In the genomic region with DNA sequence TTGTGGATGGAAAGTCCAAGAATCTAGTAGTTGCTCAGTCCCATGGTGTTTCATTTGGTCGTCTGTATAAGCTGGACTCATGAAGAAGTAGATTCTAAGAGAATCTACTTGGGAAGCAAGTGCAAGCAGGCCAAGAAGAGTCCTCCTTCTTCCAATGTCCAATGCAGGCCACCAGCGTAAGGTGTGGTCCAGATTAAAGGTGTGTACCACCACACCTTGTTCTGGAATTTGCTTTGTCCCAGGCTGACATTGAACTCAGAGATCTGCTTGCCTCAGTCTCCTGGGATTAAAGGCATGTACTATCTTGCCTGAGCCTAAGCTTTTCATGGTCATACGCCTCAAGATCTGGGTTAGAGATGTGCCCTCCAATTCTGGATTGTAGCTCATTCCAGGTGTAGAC, we compare ENCODE assay signal across 27 mouse cellular contexts. TPM values are rescaled to one million over a fixed set of nuclear protein-coding genes. Genes with fewer than 3 reads are reported as not detected.
DNase-seq lines count a peak whose midpoint lies in the region; ATAC-seq and TF ChIP-seq lines count a peak whose summit lies in the region.
"Had no signal": no experiment of that assay in that cellular context is flagged by ENCODE, and none has a peak within 500 bp of the region (broad histone marks: within the 10 kb centered on the region; RNA-seq: fewer than 3 reads in every experiment).

No protein-coding gene starts in this region.

- H3K27me3 ChIP-seq in heart, adult 2 months (ENCODE audit: control insufficient read depth, insufficient read depth, low read length) = no peaks in the 10 kb centered on the region
- no peaks in the 10 kb centered on the region for H3K27me3 ChIP-seq in midbrain, embryonic 11.5 days (ENCODE audit: control insufficient read depth, insufficient read depth, low read length)
- H3K27me3 ChIP-seq in midbrain, embryonic 13.5 days = peaks cover 5% of the 10 kb centered on the region
- H3K27me3 ChIP-seq: CH12.LX; embryonic facial prominence, embryonic 15.5 days; forebrain, embryonic 12.5 days; forebrain, embryonic 15.5 days had no signal

- no peak overlapping the region for H3K27ac ChIP-seq in heart, adult 2 months
- H3K27ac ChIP-seq in midbrain, embryonic 11.5 days (ENCODE audit: low read depth, low read length) = no peak overlapping the region
- no peak overlapping the region for H3K27ac ChIP-seq in midbrain, embryonic 13.5 days
- H3K27ac ChIP-seq: embryonic facial prominence, embryonic 13.5 days; embryonic facial prominence, embryonic 15.5 days; forebrain, embryonic 10.5 days; forebrain, embryonic 12.5 days; forebrain, embryonic 15.5 days had no signal

- ATAC-seq in midbrain, embryonic 11.5 days (ENCODE audit: low FRiP score) = no peak
- no peak for ATAC-seq in midbrain, embryonic 13.5 days
- ATAC-seq: CD4-positive, CD25-positive, alpha-beta regulatory T cell, adult 4 months; forebrain, embryonic 15.5 days; forebrain, postnatal 0 days had no signal

- WGBS in heart, adult 2 months = 86% methylated on average over 3 of the region's 3 CpGs
- 87% methylated on average over 3 of the region's 3 CpGs for WGBS in midbrain, embryonic 11.5 days
- WGBS in midbrain, embryonic 13.5 days = 90% methylated on average over 3 of the region's 3 CpGs

- no peak for TF ChIP-seq CTCF in heart, adult 2 months (IDR thresholded peaks at IDR 0.05)

- H3K9ac ChIP-seq in heart, adult 2 months (ENCODE audit: low read depth, low read length) = no peak overlapping the region
- H3K9ac ChIP-seq in midbrain, embryonic 11.5 days (ENCODE audit: low read length) = no peak overlapping the region
- H3K9ac ChIP-seq in midbrain, embryonic 13.5 days (replicated peaks) = no peak overlapping the region
- H3K9ac ChIP-seq: embryonic facial prominence, embryonic 13.5 days; embryonic facial prominence, embryonic 15.5 days; forebrain, embryonic 12.5 days; forebrain, embryonic 15.5 days; forebrain, postnatal 0 days had no signal

- no peaks in the 10 kb centered on the region for H3K79me2 ChIP-seq in heart, adult 2 months (replicated peaks; ENCODE audit: control insufficient read depth, insufficient read depth, low read length)

- H3K4me3 ChIP-seq in heart, adult 2 months = no peak overlapping the region
- no peak overlapping the region for H3K4me3 ChIP-seq in midbrain, embryonic 11.5 days (ENCODE audit: low read depth, low read length)
- no peak overlapping the region for H3K4me3 ChIP-seq in midbrain, embryonic 13.5 days (replicated peaks)
- H3K4me3 ChIP-seq: embryonic facial prominence, embryonic 13.5 days; embryonic facial prominence, embryonic 15.5 days; erythroblast, embryonic 14.5 days; forebrain, embryonic 10.5 days; forebrain, embryonic 12.5 days; forebrain, embryonic 15.5 days had no signal

- no peak overlapping the region for H3K4me2 ChIP-seq in midbrain, embryonic 11.5 days
- no peak overlapping the region for H3K4me2 ChIP-seq in midbrain, embryonic 13.5 days (replicated peaks)
- H3K4me2 ChIP-seq: embryonic facial prominence, embryonic 13.5 days; embryonic facial prominence, embryonic 15.5 days; forebrain, embryonic 12.5 days; forebrain, embryonic 15.5 days had no signal

- H3K9me3 ChIP-seq in midbrain, embryonic 11.5 days (ENCODE audit: control insufficient read depth, low read length) = no peaks in the 10 kb centered on the region
- no peaks in the 10 kb centered on the region for H3K9me3 ChIP-seq in midbrain, embryonic 13.5 days
- H3K9me3 ChIP-seq: embryonic facial prominence, embryonic 13.5 days; embryonic facial prominence, embryonic 15.5 days; forebrain, embryonic 10.5 days; forebrain, embryonic 12.5 days; forebrain, embryonic 15.5 days had no signal

- no peak for TF ChIP-seq EP300 in heart, adult 2 months (IDR thresholded peaks at IDR 0.05; ENCODE audit: insufficient read depth, low read depth, low read length)

- intact Hi-C loops in heart, adult 2 months (cut with DNase I) = no loop called here

- no peaks in the 10 kb centered on the region for H3K36me3 ChIP-seq in heart, adult 2 months (ENCODE audit: control insufficient read depth, insufficient read depth, low read length)
- no peaks in the 10 kb centered on the region for H3K36me3 ChIP-seq in midbrain, embryonic 11.5 days (ENCODE audit: control insufficient read depth, insufficient read depth, low read length)
- no peaks in the 10 kb centered on the region for H3K36me3 ChIP-seq in midbrain, embryonic 13.5 days
- H3K36me3 ChIP-seq: embryonic facial prominence, embryonic 13.5 days; embryonic facial prominence, embryonic 15.5 days; forebrain, embryonic 10.5 days; forebrain, embryonic 12.5 days; forebrain, embryonic 15.5 days had no signal

- TF ChIP-seq POLR2A in heart, adult 2 months (IDR thresholded peaks at IDR 0.05; ENCODE audit: insufficient read depth, low read depth, low read length) = no peak

- DNase-seq in heart, adult 11 months = peak; percentile 21
- no peak for DNase-seq in heart, adult 2 months
- peak; percentile 65 for DNase-seq in midbrain, embryonic 11.5 days (ENCODE audit: low spot score, missing footprints)
- DNase-seq in ES-CJ7 (ENCODE audit: low read depth, low spot score) (peak; percentile 24), ZHBTc4 (ENCODE audit: low read depth, low spot score) (peak; percentile 39)
- DNase-seq in frontal cortex, postnatal 36 days (ENCODE audit: low spot score in 2 of 2) = no peak
- DNase-seq: adrenal gland, adult 2 months; adrenal gland, postnatal 10 days; adrenal gland, postnatal 25 days; B cell, adult 2 months; cerebellum, adult 11 months; cerebellum, adult 18-20 months; cerebellum, adult 8-10 months; cerebellum, adult 9-11 months; cerebellum, postnatal 14 days; cerebellum, postnatal 36 days; embryo, embryonic 11 days; forebrain, postnatal 0 days had no signal

- H3K4me1 ChIP-seq in heart, adult 2 months (ENCODE audit: control insufficient read depth, insufficient read depth, low read length) = no peaks in the 10 kb centered on the region
- no peaks in the 10 kb centered on the region; the same call in 1 of the 2 replicates for H3K4me1 ChIP-seq in midbrain, embryonic 11.5 days (ENCODE audit: control insufficient read depth, insufficient read depth, low read length)
- H3K4me1 ChIP-seq in midbrain, embryonic 13.5 days (replicated peaks) = peaks cover 4% of the 10 kb centered on the region
- H3K4me1 ChIP-seq: embryonic facial prominence, embryonic 13.5 days; embryonic facial prominence, embryonic 15.5 days had no signal

RNA-seq across cellular contexts. Expression of a gene that starts 17.5 kb away (rescaled TPM):
- total RNA-seq in heart, adult 2 months (2021) = 1 to 10 TPM; 1.6 to 2.4 TPM
- 2.6 and 3.3 TPM in 2 replicates for polyA plus RNA-seq in heart, adult 2 months (2012; rRNA removed)
- 87.3 and 90.9 TPM in 2 replicates for polyA plus RNA-seq in midbrain, embryonic 11.5 days (2014; fragmentation: Nextera tagmentation; extraction: Ambion mirVana)
- polyA plus RNA-seq in midbrain, embryonic 13.5 days (2015; fragmentation: Nextera tagmentation; extraction: Ambion mirVana) = 138 and 156 TPM in 2 replicates
- total RNA-seq: CH12.LX had no signal

Comparison
In these comparisons a context has a peak if more than half of its experiments do, and no peak if none do; other contexts are left out.
1. DNase-seq: peak in heart, adult 11 months (single experiment), midbrain, embryonic 11.5 days (single experiment), ES-CJ7 (single experiment) and ZHBTc4 (single experiment); none in heart, adult 2 months (0 of 2) and frontal cortex, postnatal 36 days (0 of 2).
2. RNA of a gene that starts 17.5 kb away (polyA plus RNA-seq): 138 to 156 TPM in midbrain, embryonic 13.5 days and 87.3 to 90.9 TPM in midbrain, embryonic 11.5 days; 2.6 to 3.3 TPM in heart, adult 2 months; every median in the first group is over 10 times any median in the second.